Mouse (Mus musculus): Measurements from ENCODE around the gene Dazap2. TPM values are rescaled to one million over a fixed set of nuclear protein-coding genes. Genes with fewer than 3 reads are reported as not detected.
A peak's percentile ranks its signal among the peaks of the same experiment; 100 is the strongest.

The Dazap2 gene
- polyA plus RNA-seq, 1 experiment = 1,111 TPM

- 0 out of 2 replicates have a peak, but pooled peaks cover 3% of the 10 kb centered on the region for H3K4me1 ChIP-seq (ENCODE audit: control insufficient read depth, insufficient read depth, low read length)
- H3K4me3 ChIP-seq (replicated peaks; ENCODE audit: extremely low read depth, low read depth, low read length) = no peak overlapping the region
- 58% methylated on average over 6 of the region's 6 CpGs for WGBS
- no peak for DNase-seq
- TF ChIP-seq CTCF (IDR thresholded peaks at IDR 0.05; ENCODE audit: insufficient read depth, low read length) = no peak
- no peak for TF ChIP-seq POLR2A (IDR thresholded peaks at IDR 0.05; ENCODE audit: borderline replicate concordance, extremely low read depth, low read depth, low read length)
These were observed 52.3 kb downstream of the Dazap2 start for GRCm38 (mm10) chr15:100667420-100667819.

GRCm38 (mm10) chr15:100667871-100668545 is 52.9 kb downstream of the Dazap2 start:
- H3K4me1 ChIP-seq (ENCODE audit: control insufficient read depth, insufficient read depth, low read length) = 0 out of 2 replicates have a peak, but pooled peaks cover 3% of the 10 kb centered on the region
- peak overlapping the region; percentile 20 for H3K4me3 ChIP-seq (replicated peaks; ENCODE audit: extremely low read depth, low read depth, low read length)
- WGBS = 72% methylated on average over 5 of the region's 5 CpGs
- DNase-seq = no peak
- TF ChIP-seq CTCF (IDR thresholded peaks at IDR 0.05; ENCODE audit: insufficient read depth, low read length) (no peak), POLR2A (IDR thresholded peaks at IDR 0.05; ENCODE audit: borderline replicate concordance, extremely low read depth, low read depth, low read length) (no peak)

GRCm38 (mm10) chr15:100669337-100669736 is 54.2 kb downstream of the Dazap2 start, which contains the start of gene Bin2:
Bin2 (minus strand) TSS chr15:100669553.
- H3K4me3 ChIP-seq (replicated peaks; ENCODE audit: extremely low read depth, low read depth, low read length) = peak within 1 kb of the TSS; percentile 58
- H3K4me1 ChIP-seq (ENCODE audit: control insufficient read depth, insufficient read depth, low read length) = 0 out of 2 replicates have a peak, but pooled peaks cover 3% of the 10 kb centered on the region
- no peak for DNase-seq
- 80% methylated on average over 20 of the region's 20 CpGs for WGBS
- TF ChIP-seq POLR2A (IDR thresholded peaks at IDR 0.05; ENCODE audit: borderline replicate concordance, extremely low read depth, low read depth, low read length) (peak; percentile 45; the same call in 1 of the 2 replicates), CTCF (IDR thresholded peaks at IDR 0.05; ENCODE audit: insufficient read depth, low read length) (no peak)

- TF ChIP-seq POLR2A (IDR thresholded peaks at IDR 0.05; ENCODE audit: borderline replicate concordance, extremely low read depth, low read depth, low read length) (no peak), CTCF (IDR thresholded peaks at IDR 0.05; ENCODE audit: insufficient read depth, low read length) (no peak)
- Histone ChIP-seq H3K4me3 (replicated peaks; ENCODE audit: extremely low read depth, low read depth, low read length) (no peak overlapping the region), H3K4me1 (ENCODE audit: control insufficient read depth, insufficient read depth, low read length) (0 out of 2 replicates have a peak, but pooled peaks cover 3% of the 10 kb centered on the region)
- no peak for DNase-seq
- 81% methylated on average over 8 of the region's 8 CpGs for WGBS
These were observed 54.9 kb downstream of the Dazap2 start for GRCm38 (mm10) chr15:100670004-100670403.

Other genes with a start within 250 kb of the Dazap2 start
- gene Gm5475, start 193.2 kb upstream of the Dazap2 start, polyA plus RNA-seq (2012; rRNA removed) = not detected in 2 replicates
- gene Slc11a2, start 190.3 kb upstream of the Dazap2 start, polyA plus RNA-seq (2012; rRNA removed) = 35.5 and 53.2 TPM in 2 replicates
- 32.6 and 44.4 TPM in 2 replicates for gene Letmd1, start 146.3 kb upstream of the Dazap2 start, polyA plus RNA-seq (2012; rRNA removed)
- 2.8 and 3.0 TPM in 2 replicates for gene Csrnp2, start 119.9 kb upstream of the Dazap2 start, polyA plus RNA-seq (2012; rRNA removed)
- 7.7 and 8.2 TPM in 2 replicates for gene Tfcp2, start 63.3 kb upstream of the Dazap2 start, polyA plus RNA-seq (2012; rRNA removed)
- gene Pou6f1, start 15.4 kb upstream of the Dazap2 start, polyA plus RNA-seq (2012; rRNA removed) = 34.8 and 40.2 TPM in 2 replicates
- gene Smagp, start 21.6 kb downstream of the Dazap2 start, polyA plus RNA-seq (2012; rRNA removed) = 102 and 115 TPM in 2 replicates
- 19.1 and 23.9 TPM in 2 replicates for gene Bin2, start 54.2 kb downstream of the Dazap2 start, polyA plus RNA-seq (2012; rRNA removed)
- 4.7 and 17.3 TPM in 2 replicates for gene Cela1, start 72.6 kb downstream of the Dazap2 start, polyA plus RNA-seq (2012; rRNA removed)
- 3.8 and 4.0 TPM in 2 replicates for gene Galnt6, start 114.0 kb downstream of the Dazap2 start, polyA plus RNA-seq (2012; rRNA removed)
- 4.3 and 4.4 TPM in 2 replicates for gene Slc4a8, start 146.4 kb downstream of the Dazap2 start, polyA plus RNA-seq (2012; rRNA removed)